Mouse (Mus musculus): Measurements from ENCODE around the gene Slc4a2. TPM values are rescaled to one million over a fixed set of nuclear protein-coding genes. Genes with fewer than 3 reads are reported as not detected.

The Slc4a2 gene
- polyA plus RNA-seq, 1 experiment: 88.0 TPM

GRCm38 (mm10) chr5:24381988-24382387 lies 41.6 kb upstream of the Slc4a2 start:
- DNase-seq: no peak
- Histone ChIP-seq H3K4me3 (replicated peaks; ENCODE audit: insufficient read depth, low read depth, low read length) (no peak overlapping the region), H3K27me3 (ENCODE audit: control insufficient read depth, insufficient read depth, low read length) (no peaks in the 10 kb centered on the region), H3K27ac (ENCODE audit: insufficient read depth, low read length) (no peak overlapping the region), H3K4me1 (ENCODE audit: control insufficient read depth, insufficient read depth, low read length) (peaks cover 7% of the 10 kb centered on the region; the same call in 1 of the 2 replicates)
- 58% methylated on average over 2 of the region's 2 CpGs for whole genome bisulfite sequencing
- TF ChIP-seq CTCF (IDR thresholded peaks at IDR 0.05; ENCODE audit: borderline replicate concordance, insufficient read depth, low read depth, low read length): no peak
- TF ChIP-seq POLR2A (IDR thresholded peaks at IDR 0.05; ENCODE audit: borderline replicate concordance, insufficient read depth, low read length): no peak

DNA sequence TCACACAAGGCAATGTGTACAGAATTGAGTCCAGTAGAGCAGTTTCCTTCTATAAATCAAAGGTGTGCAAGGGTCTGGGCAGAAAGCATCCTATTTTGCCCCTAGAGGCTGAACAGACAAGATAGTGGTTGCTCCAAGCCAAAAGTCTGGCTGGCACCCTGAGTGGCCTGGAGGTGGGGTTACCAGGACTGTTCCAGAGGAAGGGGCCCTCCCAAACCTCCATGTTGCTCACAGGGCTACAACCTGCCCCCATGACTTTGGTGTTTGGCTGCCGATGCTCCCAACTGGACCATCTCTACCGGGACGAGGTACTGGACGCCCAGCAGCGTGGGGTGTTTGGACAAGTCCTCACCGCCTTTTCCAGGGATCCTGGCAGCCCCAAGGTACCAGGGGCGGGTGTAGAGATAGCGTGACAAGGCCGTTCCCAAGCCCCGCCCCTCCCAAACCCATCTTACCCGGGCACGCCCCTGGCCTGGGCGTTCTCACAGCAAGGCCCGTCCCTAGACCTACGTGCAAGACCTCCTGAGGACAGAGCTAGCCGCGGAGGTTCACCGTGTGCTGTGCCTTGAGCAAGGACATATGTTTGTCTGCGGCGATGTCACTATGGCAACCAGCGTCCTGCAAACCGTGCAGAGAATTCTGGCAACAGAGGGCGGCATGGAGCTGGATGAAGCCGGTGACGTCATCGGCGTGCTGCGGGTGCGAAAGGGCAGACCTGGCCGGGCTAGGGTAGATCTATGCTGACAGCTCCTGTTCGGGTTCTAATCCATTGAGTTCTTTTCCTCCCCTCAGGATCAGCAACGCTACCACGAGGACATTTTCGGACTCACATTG lies 40.4 kb upstream of the Slc4a2 start:
- TF ChIP-seq POLR2A (IDR thresholded peaks at IDR 0.05; ENCODE audit: borderline replicate concordance, insufficient read depth, low read length) (peak; percentile 79; the same call in 1 of the 2 replicates), CTCF (IDR thresholded peaks at IDR 0.05; ENCODE audit: borderline replicate concordance, insufficient read depth, low read depth, low read length) (peak; percentile 48; the same call in 1 of the 2 replicates)
- H3K4me1 ChIP-seq (ENCODE audit: control insufficient read depth, insufficient read depth, low read length): peaks cover 12% of the 10 kb centered on the region
- H3K27ac ChIP-seq (ENCODE audit: insufficient read depth, low read length): peak overlapping the region; percentile 69
- DNase-seq: peak; percentile 97 to 98
- under 1% methylated on average over 34 of the region's 34 CpGs for WGBS
- H3K4me3 ChIP-seq (replicated peaks; ENCODE audit: insufficient read depth, low read depth, low read length): peak overlapping the region; percentile 79
- H3K27me3 ChIP-seq (ENCODE audit: control insufficient read depth, insufficient read depth, low read length): no peaks in the 10 kb centered on the region

DNA sequence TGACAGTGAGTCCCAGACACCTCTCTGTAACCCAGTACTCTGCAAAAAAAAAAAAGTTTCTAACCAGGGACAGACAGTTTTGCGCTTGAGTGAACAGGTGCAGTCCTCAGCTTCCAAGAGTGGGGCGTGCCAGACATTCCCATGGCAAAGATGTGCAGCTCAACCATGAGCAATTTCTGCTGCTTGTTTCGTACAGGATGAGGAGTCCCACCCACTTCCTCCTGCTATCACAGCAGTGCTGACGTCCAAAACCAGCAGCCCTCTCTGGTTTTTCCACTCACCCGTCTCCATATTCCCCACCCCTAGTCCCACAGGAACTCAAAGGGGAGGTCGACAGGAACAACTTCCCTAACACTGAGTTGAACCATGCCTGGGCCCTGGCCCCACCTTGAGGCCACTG lies 39.2 kb upstream of the Slc4a2 start:
- TF ChIP-seq POLR2A (IDR thresholded peaks at IDR 0.05; ENCODE audit: borderline replicate concordance, insufficient read depth, low read length): no peak
- no peak for TF ChIP-seq CTCF (IDR thresholded peaks at IDR 0.05; ENCODE audit: borderline replicate concordance, insufficient read depth, low read depth, low read length)
- Histone ChIP-seq H3K27me3 (ENCODE audit: control insufficient read depth, insufficient read depth, low read length) (no peaks in the 10 kb centered on the region), H3K27ac (ENCODE audit: insufficient read depth, low read length) (no peak overlapping the region), H3K4me3 (replicated peaks; ENCODE audit: insufficient read depth, low read depth, low read length) (no peak overlapping the region), H3K4me1 (ENCODE audit: control insufficient read depth, insufficient read depth, low read length) (peaks cover 12% of the 10 kb centered on the region)
- no peak for DNase-seq
- 58% methylated on average over 6 of the region's 6 CpGs for WGBS

- H3K4me1 ChIP-seq (ENCODE audit: control insufficient read depth, insufficient read depth, low read length): peaks cover 12% of the 10 kb centered on the region
- WGBS: 95% methylated on average over 5 of the region's 5 CpGs
- no peak overlapping the region for H3K4me3 ChIP-seq (replicated peaks; ENCODE audit: insufficient read depth, low read depth, low read length)
- no peak for DNase-seq
- H3K27me3 ChIP-seq (ENCODE audit: control insufficient read depth, insufficient read depth, low read length): no peaks in the 10 kb centered on the region
- H3K27ac ChIP-seq (ENCODE audit: insufficient read depth, low read length): no peak overlapping the region
- TF ChIP-seq CTCF (IDR thresholded peaks at IDR 0.05; ENCODE audit: borderline replicate concordance, insufficient read depth, low read depth, low read length) (no peak), POLR2A (IDR thresholded peaks at IDR 0.05; ENCODE audit: borderline replicate concordance, insufficient read depth, low read length) (no peak)
Measured at GRCm38 (mm10) chr5:24385374-24385773, 38.3 kb upstream of the Slc4a2 start.

- WGBS: 86% methylated on average over 10 of the region's 10 CpGs
- DNase-seq: no peak
Measured at GRCm38 (mm10) chr5:24385887-24386550, 37.6 kb upstream of the Slc4a2 start.

GRCm38 (mm10) chr5:24387264-24388241 lies 36.1 kb upstream of the Slc4a2 start:
- H3K4me1 ChIP-seq (ENCODE audit: control insufficient read depth, insufficient read depth, low read length): peaks cover 12% of the 10 kb centered on the region
- TF ChIP-seq CTCF (IDR thresholded peaks at IDR 0.05; ENCODE audit: borderline replicate concordance, insufficient read depth, low read depth, low read length): no peak
- TF ChIP-seq POLR2A (IDR thresholded peaks at IDR 0.05; ENCODE audit: borderline replicate concordance, insufficient read depth, low read length): no peak
- H3K27me3 ChIP-seq (ENCODE audit: control insufficient read depth, insufficient read depth, low read length): no peaks in the 10 kb centered on the region
- DNase-seq: peak; percentile 53 to 58
- no peak overlapping the region for H3K27ac ChIP-seq (ENCODE audit: insufficient read depth, low read length)
- H3K4me3 ChIP-seq (replicated peaks; ENCODE audit: insufficient read depth, low read depth, low read length): peak overlapping the region; percentile 17
- WGBS: 2% methylated on average over 72 of the region's 73 CpGs

More at GRCm38 (mm10) chr5:24385887-24386550, 37.6 kb upstream of the Slc4a2 start:
- Histone ChIP-seq H3K27me3 (ENCODE audit: control insufficient read depth, insufficient read depth, low read length) (no peaks in the 10 kb centered on the region), H3K4me1 (ENCODE audit: control insufficient read depth, insufficient read depth, low read length) (peaks cover 12% of the 10 kb centered on the region), H3K27ac (ENCODE audit: insufficient read depth, low read length) (no peak overlapping the region), H3K4me3 (replicated peaks; ENCODE audit: insufficient read depth, low read depth, low read length) (no peak overlapping the region)
- TF ChIP-seq POLR2A (IDR thresholded peaks at IDR 0.05; ENCODE audit: borderline replicate concordance, insufficient read depth, low read length) (no peak), CTCF (IDR thresholded peaks at IDR 0.05; ENCODE audit: borderline replicate concordance, insufficient read depth, low read depth, low read length) (no peak)
